Mouse (Mus musculus): ENCODE data around the gene Mrtfa.

- TF ChIP-seq CTCF (IDR thresholded peaks at IDR 0.05; ENCODE audit: extremely low read depth, insufficient read depth, insufficient read length, insufficient replicate concordance), result no peak
- no peak for TF ChIP-seq POLR2A (IDR thresholded peaks at IDR 0.05; ENCODE audit: low read depth, low read length)
Measured at GRCm38 (mm10) chr15:81228258-81228657, 37.7 kb upstream of the Mrtfa start.
